Mouse (Mus musculus): ENCODE data around the gene Ces1c. TPM values are rescaled to one million over a fixed set of nuclear protein-coding genes. Genes with fewer than 3 reads are reported as not detected.

Gene Ces1c
- total RNA-seq (2021), result not detected
- long read RNA-seq, experiment 1, result 0 reads
- long read RNA-seq, experiment 2, result 0 reads

- TF ChIP-seq CTCF (IDR thresholded peaks at IDR 0.05), result no peak
- H3K4me3 ChIP-seq, result no peak within 1 kb of the TSS
- no peak for DNase-seq (ENCODE audit: extremely low spot score in 1 of 2, low spot score in 2 of 2)
- intact Hi-C loops (cut with DNase I), result no loop called here
- H3K27ac ChIP-seq, result no peak within 1 kb of the TSS
Measured at GRCm38 (mm10) chr8:93131233-93131980, at the start of gene Ces1c. Ces1c (minus strand) TSS chr8:93131283.

GRCm38 (mm10) chr8:93180581-93181129 is 49.6 kb upstream of the Ces1c start:
- TF ChIP-seq CTCF (IDR thresholded peaks at IDR 0.05), result no peak
- H3K4me3 ChIP-seq, result no peak overlapping the region
- DNase-seq (ENCODE audit: extremely low spot score in 1 of 2, low spot score in 2 of 2), result no peak
- intact Hi-C loops (cut with DNase I), result no loop called here
- H3K27ac ChIP-seq, result no peak overlapping the region

- H3K27ac ChIP-seq, result no peak overlapping the region
- DNase-seq (ENCODE audit: extremely low spot score in 1 of 2, low spot score in 2 of 2), result no peak
- intact Hi-C loops (cut with DNase I), result no loop called here
- no peak overlapping the region for H3K4me3 ChIP-seq
- no peak for TF ChIP-seq CTCF (IDR thresholded peaks at IDR 0.05)
Measured at GRCm38 (mm10) chr8:93176593-93176992, 45.5 kb upstream of the Ces1c start.

- no peak for DNase-seq (ENCODE audit: extremely low spot score in 1 of 2, low spot score in 2 of 2)
- no peak for TF ChIP-seq CTCF (IDR thresholded peaks at IDR 0.05)
- H3K4me3 ChIP-seq, result no peak overlapping the region
- H3K27ac ChIP-seq, result no peak overlapping the region
- intact Hi-C loops (cut with DNase I), result no loop called here
Measured at GRCm38 (mm10) chr8:93174554-93174953, 43.5 kb upstream of the Ces1c start.

GRCm38 (mm10) chr8:93171846-93172590 is 40.9 kb upstream of the Ces1c start:
- Histone ChIP-seq H3K4me3 (no peak overlapping the region), H3K27ac (no peak overlapping the region)
- DNase-seq (ENCODE audit: extremely low spot score in 1 of 2, low spot score in 2 of 2), result no peak
- no peak for TF ChIP-seq CTCF (IDR thresholded peaks at IDR 0.05)
- intact Hi-C loops (cut with DNase I), result no loop called here

- no peak overlapping the region for H3K4me3 ChIP-seq
- intact Hi-C loops (cut with DNase I), result no loop called here
- TF ChIP-seq CTCF (IDR thresholded peaks at IDR 0.05), result no peak
- H3K27ac ChIP-seq, result no peak overlapping the region
- no peak for DNase-seq (ENCODE audit: extremely low spot score in 1 of 2, low spot score in 2 of 2)
Measured at GRCm38 (mm10) chr8:93163363-93163762, 32.3 kb upstream of the Ces1c start.

GRCm38 (mm10) chr8:93151401-93151800 is 20.3 kb upstream of the Ces1c start:
- Histone ChIP-seq H3K4me3 (no peak overlapping the region), H3K27ac (no peak overlapping the region)
- TF ChIP-seq CTCF (IDR thresholded peaks at IDR 0.05), result no peak
- intact Hi-C loops (cut with DNase I), result no loop called here
- no peak for DNase-seq (ENCODE audit: extremely low spot score in 1 of 2, low spot score in 2 of 2)

- Histone ChIP-seq H3K27ac (no peak overlapping the region), H3K4me3 (no peak overlapping the region)
- no peak for DNase-seq (ENCODE audit: extremely low spot score in 1 of 2, low spot score in 2 of 2)
- TF ChIP-seq CTCF (IDR thresholded peaks at IDR 0.05), result no peak
- intact Hi-C loops (cut with DNase I), result no loop called here
Measured at GRCm38 (mm10) chr8:93147331-93147730, 16.2 kb upstream of the Ces1c start.

- DNase-seq (ENCODE audit: extremely low spot score in 1 of 2, low spot score in 2 of 2), result peak; percentile 33 to 43
- intact Hi-C loops (cut with DNase I), result no loop called here
Measured at GRCm38 (mm10) chr8:93140696-93141095, 9.6 kb upstream of the Ces1c start.

GRCm38 (mm10) chr8:93132196-93132595 is 1.1 kb upstream of the Ces1c start:
- no peak for DNase-seq (ENCODE audit: extremely low spot score in 1 of 2, low spot score in 2 of 2)
- intact Hi-C loops (cut with DNase I), result no loop called here
- H3K27ac ChIP-seq, result no peak overlapping the region
- H3K4me3 ChIP-seq, result no peak overlapping the region
- peak; percentile 29 for TF ChIP-seq CTCF (IDR thresholded peaks at IDR 0.05)

More at GRCm38 (mm10) chr8:93140696-93141095, 9.6 kb upstream of the Ces1c start:
- no peak overlapping the region for H3K4me3 ChIP-seq
- TF ChIP-seq CTCF (IDR thresholded peaks at IDR 0.05), result peak; percentile 64
- no peak overlapping the region for H3K27ac ChIP-seq

GRCm38 (mm10) chr8:93126476-93126875 is 4.6 kb downstream of the Ces1c start:
- intact Hi-C loops (cut with DNase I), result no loop called here
- no peak for DNase-seq (ENCODE audit: extremely low spot score in 1 of 2, low spot score in 2 of 2)
- H3K27ac ChIP-seq, result no peak overlapping the region
- TF ChIP-seq CTCF (IDR thresholded peaks at IDR 0.05), result no peak
- no peak overlapping the region for H3K4me3 ChIP-seq

GRCm38 (mm10) chr8:93122005-93122404 is 9.1 kb downstream of the Ces1c start:
- TF ChIP-seq CTCF (IDR thresholded peaks at IDR 0.05), result no peak
- DNase-seq (ENCODE audit: extremely low spot score in 1 of 2, low spot score in 2 of 2), result no peak
- no peak overlapping the region for H3K4me3 ChIP-seq
- intact Hi-C loops (cut with DNase I), result no loop called here
- no peak overlapping the region for H3K27ac ChIP-seq

All from left cerebral cortex, adult 2 months (tissue).